Mouse (Mus musculus): Measurements from ENCODE around the gene Amotl1.

The Amotl1 gene

GRCm38 (mm10) chr9:14641310-14642067 is 3.4 kb downstream of the Amotl1 start:
- DNase-seq (ENCODE audit: low spot score in 2 of 2): no peak

- no peak for DNase-seq (ENCODE audit: low spot score in 2 of 2)
Measured at GRCm38 (mm10) chr9:14636244-14636643, 8.6 kb downstream of the Amotl1 start.

- DNase-seq (ENCODE audit: low spot score in 2 of 2): no peak
Measured at GRCm38 (mm10) chr9:14635551-14635950, 9.3 kb downstream of the Amotl1 start.

- no peak for DNase-seq (ENCODE audit: low spot score in 2 of 2)
Measured at GRCm38 (mm10) chr9:14634155-14634554, 10.7 kb downstream of the Amotl1 start.

- no peak for DNase-seq (ENCODE audit: low spot score in 2 of 2)
Measured at GRCm38 (mm10) chr9:14632365-14633163, 12.3 kb downstream of the Amotl1 start.

GRCm38 (mm10) chr9:14631729-14632128 is 13.1 kb downstream of the Amotl1 start:
- DNase-seq (ENCODE audit: low spot score in 2 of 2): no peak

- no peak for DNase-seq (ENCODE audit: low spot score in 2 of 2)
Measured at GRCm38 (mm10) chr9:14627525-14627924, 17.3 kb downstream of the Amotl1 start.

GRCm38 (mm10) chr9:14625961-14626360 is 18.9 kb downstream of the Amotl1 start:
- DNase-seq (ENCODE audit: low spot score in 2 of 2): no peak

- no peak for DNase-seq (ENCODE audit: low spot score in 2 of 2)
Measured at GRCm38 (mm10) chr9:14625024-14625423, 19.8 kb downstream of the Amotl1 start.

- no peak for DNase-seq (ENCODE audit: low spot score in 2 of 2)
Measured at GRCm38 (mm10) chr9:14623928-14624327, 20.9 kb downstream of the Amotl1 start.

- DNase-seq (ENCODE audit: low spot score in 2 of 2): no peak
Measured at GRCm38 (mm10) chr9:14623250-14623649, 21.6 kb downstream of the Amotl1 start.

GRCm38 (mm10) chr9:14622848-14623247 is 22.0 kb downstream of the Amotl1 start:
- no peak for DNase-seq (ENCODE audit: low spot score in 2 of 2)

GRCm38 (mm10) chr9:14620107-14620506 is 24.7 kb downstream of the Amotl1 start:
- no peak for DNase-seq (ENCODE audit: low spot score in 2 of 2)

- no peak for DNase-seq (ENCODE audit: low spot score in 2 of 2)
Measured at GRCm38 (mm10) chr9:14614931-14615880, 29.6 kb downstream of the Amotl1 start.

- no peak for DNase-seq (ENCODE audit: low spot score in 2 of 2)
Measured at GRCm38 (mm10) chr9:14614205-14614930, 30.5 kb downstream of the Amotl1 start.

- DNase-seq (ENCODE audit: low spot score in 2 of 2): no peak
Measured at GRCm38 (mm10) chr9:14613308-14614204, 31.3 kb downstream of the Amotl1 start.

GRCm38 (mm10) chr9:14612588-14612987 is 32.3 kb downstream of the Amotl1 start:
- DNase-seq (ENCODE audit: low spot score in 2 of 2): no peak

GRCm38 (mm10) chr9:14608521-14608920 is 36.3 kb downstream of the Amotl1 start:
- DNase-seq (ENCODE audit: low spot score in 2 of 2): no peak

GRCm38 (mm10) chr9:14607464-14607863 is 37.4 kb downstream of the Amotl1 start:
- DNase-seq (ENCODE audit: low spot score in 2 of 2): no peak

GRCm38 (mm10) chr9:14605992-14606391 is 38.9 kb downstream of the Amotl1 start:
- no peak for DNase-seq (ENCODE audit: low spot score in 2 of 2)

All from frontal cortex, postnatal 14 days (tissue).